Mouse (Mus musculus): ENCODE results near the gene R3hcc1l.

Gene R3hcc1l

DNA sequence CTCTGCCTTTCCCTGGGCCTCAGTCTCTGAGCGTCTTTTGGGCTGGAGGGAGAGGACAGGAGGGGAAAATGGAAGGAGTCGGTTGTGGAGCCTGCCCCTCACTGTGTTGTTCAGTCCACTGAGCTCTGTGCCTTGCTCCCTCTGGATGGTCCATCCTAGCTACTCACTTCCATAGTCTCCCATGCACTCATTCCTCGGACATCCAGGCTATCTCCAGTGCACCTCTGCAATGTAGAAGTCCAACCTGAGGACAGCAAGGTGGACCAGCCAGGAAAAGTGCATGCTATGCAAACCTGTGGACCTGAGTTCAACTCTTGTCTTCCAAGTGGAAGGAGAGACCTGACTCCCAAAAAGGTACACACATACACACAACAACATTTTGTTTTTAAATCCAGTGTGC, 82.0 kb downstream of the R3hcc1l start:
- no peak for DNase-seq (ENCODE audit: low spot score in 2 of 2)

DNA sequence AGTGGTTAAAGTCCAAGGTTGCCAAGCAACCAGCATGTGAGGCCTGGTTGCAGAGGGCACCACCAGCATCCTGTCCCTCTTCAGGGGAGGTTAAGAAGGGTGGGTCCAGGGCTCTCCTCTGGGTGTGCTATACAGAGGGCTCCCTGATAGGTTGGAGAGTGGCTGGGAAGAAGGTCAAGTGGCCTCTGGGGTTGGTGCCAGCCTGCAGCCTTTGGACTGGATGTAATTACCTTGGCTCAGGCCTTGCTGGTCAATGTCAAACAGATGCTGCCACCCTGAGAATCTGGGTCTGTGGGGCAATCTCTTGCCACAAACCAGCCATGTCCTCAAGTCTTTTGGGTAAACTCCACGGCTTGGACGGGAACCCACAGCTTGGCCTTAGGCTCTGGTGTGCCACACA, 82.9 kb downstream of the R3hcc1l start:
- DNase-seq (ENCODE audit: low spot score in 2 of 2): no peak

DNA sequence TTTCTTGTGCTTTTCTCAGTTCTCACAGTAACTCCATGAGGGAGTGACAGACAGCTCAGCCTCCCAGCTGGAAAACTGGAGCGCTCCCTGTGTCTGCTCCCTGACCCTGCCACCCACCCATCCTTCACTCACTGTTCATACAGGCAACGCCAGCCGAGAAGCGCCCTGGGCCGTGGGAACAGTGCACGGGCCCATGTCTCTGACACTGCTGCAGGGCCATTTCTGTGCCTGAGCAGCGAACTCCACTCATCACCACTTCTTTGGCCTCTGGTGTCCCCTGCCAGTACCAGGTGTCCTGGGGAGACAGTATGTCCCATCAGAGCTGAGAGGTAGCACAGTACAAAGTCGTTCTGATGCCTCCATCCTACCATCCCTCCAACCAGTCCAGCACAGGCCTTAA, 83.5 kb downstream of the R3hcc1l start:
- no peak for DNase-seq (ENCODE audit: low spot score in 2 of 2)

DNA sequence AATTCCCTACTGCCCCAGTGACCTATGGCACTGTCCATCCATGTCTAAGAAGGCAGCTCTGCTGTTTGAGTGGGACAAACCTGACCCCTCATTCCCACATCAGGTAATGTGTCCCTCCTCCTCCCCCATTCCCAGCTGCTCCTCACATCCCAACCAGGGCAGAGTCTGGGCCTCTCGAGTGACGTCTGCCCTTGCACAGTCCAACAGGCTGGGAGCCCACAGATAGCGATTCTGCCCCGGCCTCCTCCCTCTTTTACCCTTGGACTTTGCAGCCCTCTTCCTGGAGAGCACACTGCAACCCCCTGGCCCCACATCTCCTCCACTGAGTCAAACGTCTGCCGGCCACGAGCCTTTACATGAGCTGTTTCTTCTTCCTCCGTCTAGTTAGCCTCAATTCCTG, 84.0 kb downstream of the R3hcc1l start:
- no peak for DNase-seq (ENCODE audit: low spot score in 2 of 2)

DNA sequence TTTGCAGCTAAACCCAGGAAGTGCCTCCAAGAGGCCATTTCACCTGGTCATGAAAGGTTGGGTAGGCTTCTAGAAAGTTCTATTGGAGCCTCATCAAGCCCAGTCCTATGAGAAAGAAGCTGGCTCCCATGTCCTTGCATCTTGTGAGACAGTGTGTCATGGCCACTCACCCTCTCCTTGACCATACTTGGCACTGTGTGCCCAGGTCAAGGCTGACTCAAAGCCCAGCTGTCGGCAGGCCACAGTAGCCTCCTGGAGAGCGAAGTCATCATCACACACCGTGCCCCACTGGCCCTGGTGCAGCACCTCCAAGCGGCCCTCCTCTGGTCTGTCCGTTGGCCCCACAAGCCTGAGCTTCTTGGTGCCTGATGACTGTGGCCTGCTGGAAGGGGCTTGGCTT, 89.5 kb downstream of the R3hcc1l start:
- DNase-seq (ENCODE audit: low spot score in 2 of 2): no peak

DNA sequence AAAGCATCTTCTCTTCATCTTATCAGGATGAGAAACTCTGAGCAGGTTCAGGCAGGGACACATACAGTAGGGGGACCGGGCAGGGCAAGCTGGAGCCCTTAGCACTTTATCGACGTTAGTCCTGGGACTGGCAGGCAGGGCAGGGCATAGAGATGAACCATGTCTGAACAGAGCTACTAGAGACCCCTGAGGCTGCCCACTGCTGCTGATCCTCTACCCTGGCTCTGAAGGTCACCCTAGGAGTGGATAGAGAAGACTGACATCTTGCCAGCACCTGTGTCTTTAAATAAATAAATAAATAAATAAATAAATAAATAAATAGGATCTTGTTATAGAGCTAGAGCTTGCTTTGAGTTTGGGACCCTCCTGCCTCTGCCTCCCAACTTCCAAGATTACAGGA, 91.2 kb downstream of the R3hcc1l start:
- DNase-seq (ENCODE audit: low spot score in 2 of 2): no peak

DNA sequence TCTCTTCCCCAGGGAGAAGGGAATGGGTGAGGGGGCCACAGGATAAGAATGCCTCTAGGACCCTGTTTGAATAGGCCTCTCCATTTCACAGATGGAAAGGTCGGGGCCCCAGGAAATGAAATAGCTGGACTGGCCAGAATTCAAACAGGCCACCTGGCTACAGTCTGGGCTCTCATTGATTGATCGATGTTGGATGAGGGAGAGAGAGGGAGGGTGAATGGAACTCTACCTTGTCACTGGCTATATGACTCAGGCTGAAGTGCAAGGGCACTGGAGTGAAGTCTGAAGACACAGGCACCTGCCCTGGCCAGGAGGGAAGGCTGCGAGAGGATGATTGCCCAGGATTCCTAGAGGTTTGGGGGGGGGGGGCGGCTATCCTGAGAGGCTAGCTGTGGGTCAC, 93.2 kb downstream of the R3hcc1l start:
- no peak for DNase-seq (ENCODE audit: low spot score in 2 of 2)

DNA sequence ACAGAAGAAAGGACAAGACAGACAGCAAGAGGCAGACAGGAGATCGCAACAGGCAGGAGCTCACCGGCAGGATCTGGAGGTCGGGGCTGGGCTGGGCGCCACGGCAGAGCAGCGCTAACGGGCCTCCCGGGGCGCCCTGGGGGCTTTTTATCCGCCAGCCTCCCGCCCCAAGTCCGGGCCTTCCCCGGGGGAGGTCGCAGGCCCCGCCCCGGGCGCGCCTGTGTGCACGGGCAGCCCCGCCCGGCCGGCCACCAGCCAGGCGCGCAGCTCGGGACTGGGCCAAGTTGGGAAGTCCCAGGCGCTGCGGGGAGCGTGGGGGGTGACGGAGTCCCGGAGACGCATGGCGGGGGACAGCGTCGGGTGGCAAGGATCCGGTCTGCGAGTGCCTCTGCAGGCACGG, 94.1 kb downstream of the R3hcc1l start, which contains the start of gene Loxl4:
Gene Loxl4, minus strand, starts transcription at position 160 of the 400 bp plus-strand sequence.
- no peak for DNase-seq (ENCODE audit: low spot score in 2 of 2)

DNA sequence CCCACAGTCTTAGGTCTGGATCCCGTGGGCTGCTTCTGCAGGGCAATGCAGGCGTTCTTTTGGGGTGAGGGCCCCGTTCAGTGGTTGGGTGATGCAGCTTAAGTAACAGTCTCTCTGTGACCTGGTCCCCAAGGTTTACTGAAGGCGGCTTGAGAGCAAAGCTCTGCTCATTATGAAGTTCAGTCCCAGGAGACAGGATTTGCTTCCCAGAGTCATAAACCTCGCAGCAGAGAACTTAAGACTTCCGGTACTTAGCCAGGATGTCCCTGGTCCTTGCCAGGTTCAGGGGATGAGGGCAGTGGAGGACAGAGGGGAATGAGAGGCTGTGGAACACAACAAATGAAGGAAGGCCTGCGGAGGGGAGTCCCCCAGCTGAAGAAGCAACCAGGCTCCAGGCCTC, 94.6 kb downstream of the R3hcc1l start:
- DNase-seq (ENCODE audit: low spot score in 2 of 2): no peak

DNA sequence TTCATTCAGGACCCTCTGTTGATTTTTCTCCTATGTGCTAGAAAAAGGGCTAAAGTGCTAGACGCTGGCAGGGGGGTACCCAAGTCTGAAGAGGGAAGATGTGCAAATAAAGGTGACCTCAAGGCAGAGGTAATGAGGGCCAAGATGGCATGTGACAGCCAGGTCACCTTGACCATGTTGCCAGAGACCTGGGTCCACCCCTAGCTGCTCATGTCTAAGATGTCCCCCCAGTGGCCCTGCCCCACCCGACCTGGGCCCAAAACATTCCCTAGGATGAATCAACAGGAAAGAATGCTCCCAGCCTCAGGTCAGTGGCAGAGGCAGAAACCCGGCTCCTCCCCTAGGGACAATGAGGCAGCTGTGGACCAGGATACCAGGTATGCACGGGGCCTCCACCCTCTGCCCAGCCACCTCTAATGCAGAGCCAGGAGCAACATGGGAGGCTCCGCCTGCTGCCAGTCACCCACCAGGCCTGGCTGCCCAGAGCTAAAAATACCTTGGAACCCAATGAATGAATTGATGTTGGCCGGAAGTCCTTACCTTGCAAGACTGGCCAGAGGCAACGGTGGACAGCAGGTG, 95.2 kb downstream of the R3hcc1l start:
- no peak for DNase-seq (ENCODE audit: low spot score in 2 of 2)

DNA sequence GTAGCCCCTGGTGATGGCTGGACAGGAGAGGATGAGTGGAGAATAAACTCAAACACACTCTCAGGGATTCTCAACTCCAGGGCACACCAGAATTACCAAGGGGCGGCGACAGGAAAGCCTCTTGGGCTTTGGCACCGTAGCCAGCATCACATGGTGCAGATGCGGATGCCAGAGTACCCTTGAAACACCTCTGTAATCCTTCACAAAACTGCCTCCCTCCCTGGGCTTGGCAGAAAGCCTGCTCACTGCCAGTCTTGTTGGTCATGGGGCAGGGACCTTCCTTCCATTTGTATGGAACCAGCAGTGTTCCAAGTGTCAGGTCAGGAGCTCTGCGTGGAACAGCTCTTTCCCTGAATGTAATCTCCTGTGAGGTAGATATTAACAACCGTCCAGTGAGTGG, 109.5 kb downstream of the R3hcc1l start:
- no peak for DNase-seq (ENCODE audit: low spot score in 2 of 2)

DNA sequence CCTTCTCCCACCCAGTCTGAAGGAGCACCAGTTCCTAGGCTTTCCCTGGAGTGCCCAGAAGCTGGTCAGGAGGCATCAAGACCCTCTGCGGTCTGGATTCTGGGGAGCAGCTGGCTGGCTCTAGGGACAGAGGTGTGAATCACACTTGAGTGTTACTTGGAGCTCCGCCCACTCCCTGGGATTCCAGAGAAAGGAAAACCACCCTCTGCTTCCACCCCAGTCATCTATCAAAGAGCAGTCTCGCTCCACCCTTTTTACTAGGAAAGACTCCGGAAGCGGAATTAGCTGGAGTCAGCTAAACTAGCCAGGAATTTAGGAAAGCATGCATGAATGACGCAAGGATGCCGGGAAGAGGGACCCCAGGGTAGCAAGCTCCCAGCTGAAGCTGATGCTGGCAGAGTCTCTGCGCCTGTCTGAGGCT, 113.0 kb downstream of the R3hcc1l start:
- no peak for DNase-seq (ENCODE audit: low spot score in 2 of 2)

DNA sequence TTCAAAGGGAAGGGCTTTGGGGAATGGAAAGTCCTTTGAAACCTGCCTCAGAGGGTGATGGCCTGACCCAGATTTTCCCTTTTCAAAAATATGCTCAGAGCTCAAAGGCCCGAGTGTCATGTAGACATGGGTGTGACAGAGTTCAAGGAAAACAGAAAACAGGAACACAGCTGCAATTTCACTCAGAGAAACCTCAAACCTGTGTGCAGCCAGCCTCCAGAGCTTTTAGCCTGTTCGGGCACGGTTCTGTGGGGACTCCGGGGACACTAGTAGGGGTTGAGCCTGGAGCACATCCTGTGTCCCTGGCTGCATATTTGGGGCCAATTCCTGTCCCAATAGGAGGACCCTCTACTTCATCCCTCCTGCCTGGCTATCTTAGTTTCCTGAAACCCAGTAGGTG, 113.7 kb downstream of the R3hcc1l start:
- no peak for DNase-seq (ENCODE audit: low spot score in 2 of 2)

DNA sequence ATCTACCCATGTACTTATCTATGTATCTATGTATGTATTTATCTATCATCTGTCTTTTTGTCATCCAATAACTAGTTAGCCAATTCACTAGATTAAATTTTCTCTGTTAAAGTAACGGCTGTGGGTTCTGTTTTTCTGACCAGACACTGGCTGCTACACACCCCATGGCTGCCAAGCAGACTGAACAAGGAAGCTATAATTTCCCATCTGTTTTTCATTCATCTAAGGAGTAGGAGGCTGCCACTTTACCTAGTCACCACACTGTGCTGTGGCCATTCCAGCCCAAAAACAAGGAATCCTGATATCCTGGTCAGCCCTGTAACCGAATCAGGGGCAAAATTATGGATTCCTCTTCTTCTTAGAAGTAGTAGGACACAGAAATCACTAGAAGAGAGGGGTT, 115.1 kb downstream of the R3hcc1l start:
- no peak for DNase-seq (ENCODE audit: low spot score in 2 of 2)

DNA sequence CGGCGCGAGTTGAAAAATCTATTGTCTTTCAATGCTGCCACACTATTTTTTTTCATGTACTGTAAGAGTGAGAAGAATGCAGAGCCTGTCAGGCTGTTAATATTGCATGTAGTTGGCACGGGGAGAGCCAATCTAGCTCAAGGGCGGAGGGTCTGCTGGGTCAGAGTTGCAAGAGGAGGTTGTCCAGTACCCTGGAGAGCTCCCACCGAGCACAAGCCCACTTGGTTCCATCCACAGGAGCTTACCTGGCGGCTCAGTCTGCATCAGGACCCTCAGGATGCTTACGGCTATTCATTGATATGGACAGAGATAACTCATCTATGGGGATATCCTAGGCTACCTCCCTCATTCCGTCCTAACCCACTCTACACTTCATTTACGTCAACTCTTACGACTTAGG, 118.1 kb downstream of the R3hcc1l start:
- no peak for DNase-seq (ENCODE audit: low spot score in 2 of 2)

DNA sequence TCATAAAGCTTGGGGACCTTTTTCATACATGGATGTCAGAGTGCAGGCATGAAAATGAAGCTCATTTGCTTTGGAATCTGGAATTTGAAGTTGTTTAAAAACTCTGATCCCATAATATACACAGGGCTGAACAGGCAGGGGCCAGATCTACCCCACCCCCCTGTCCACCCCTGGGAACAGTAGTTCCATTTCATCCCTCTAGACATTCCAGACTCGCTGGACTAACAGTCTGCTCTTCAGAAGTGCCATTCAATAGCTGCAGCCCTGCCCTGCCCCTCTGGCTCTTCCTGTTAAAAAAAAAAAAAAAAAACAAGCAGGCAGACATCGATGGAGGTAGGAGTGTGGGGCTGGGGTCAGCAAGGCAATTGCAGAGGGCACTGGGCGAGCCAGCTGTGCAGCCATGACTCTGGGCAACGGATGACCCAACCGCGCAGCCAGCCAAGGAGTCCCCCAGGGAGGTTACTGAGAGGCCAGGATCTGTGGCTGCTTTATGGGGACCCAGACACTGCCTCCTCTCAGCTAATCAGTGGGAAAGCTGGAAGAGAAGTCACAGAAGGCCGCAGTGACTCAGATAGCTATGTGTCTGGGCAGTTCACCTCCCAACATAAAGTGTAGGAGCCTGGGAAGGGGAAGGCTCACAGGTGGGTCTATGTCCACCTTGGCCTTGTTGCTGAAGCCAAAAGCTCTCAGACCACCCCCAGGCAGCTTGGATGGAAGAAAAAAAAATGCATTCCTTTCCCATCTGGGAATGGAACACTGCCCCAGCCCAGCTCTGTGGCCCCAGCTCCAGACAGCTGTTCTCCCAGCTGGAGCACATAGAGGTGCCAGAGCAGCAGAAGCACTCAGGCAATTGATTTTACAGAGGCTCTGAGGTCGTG, 120.3 kb downstream of the R3hcc1l start:
- no peak for DNase-seq (ENCODE audit: low spot score in 2 of 2)

DNA sequence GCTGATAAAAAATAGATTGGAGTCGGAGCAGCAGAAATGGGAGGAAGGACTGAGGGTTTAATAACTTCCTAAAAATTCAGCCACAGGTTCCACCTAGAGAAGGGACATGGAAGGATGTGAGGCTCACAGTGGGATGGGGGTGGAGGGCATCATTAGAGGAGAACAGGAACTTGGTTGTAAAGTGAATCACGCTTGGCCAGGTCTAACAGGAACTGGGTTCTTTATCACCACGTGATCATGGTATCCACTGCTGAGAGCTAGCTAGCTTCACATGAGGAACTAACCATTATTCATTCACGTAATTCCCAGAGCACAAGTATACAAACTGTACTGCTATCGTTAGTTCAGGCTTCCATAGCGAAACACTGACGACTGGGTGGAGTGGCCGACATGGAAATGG, 121.0 kb downstream of the R3hcc1l start:
- no peak for DNase-seq (ENCODE audit: low spot score in 2 of 2)

DNA sequence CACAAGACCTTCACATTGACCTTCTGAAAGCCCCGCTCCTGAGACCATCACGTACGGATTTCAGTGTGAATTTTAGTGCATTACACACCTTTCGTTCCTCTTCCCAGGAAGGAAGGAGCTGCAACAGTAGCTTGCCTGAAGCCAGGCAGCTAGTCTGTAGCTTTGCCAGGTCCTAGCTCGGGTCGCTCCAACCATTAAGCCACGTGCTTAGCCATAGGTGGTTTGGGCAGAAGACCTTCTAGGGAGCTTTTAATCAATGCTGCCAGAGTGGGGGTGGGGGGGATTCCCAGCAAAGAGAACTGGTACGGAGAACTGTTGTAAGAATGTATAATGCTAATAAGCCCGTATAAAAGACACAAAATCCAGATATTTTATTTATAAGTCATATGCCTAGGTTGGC, 121.7 kb downstream of the R3hcc1l start:
- DNase-seq (ENCODE audit: low spot score in 2 of 2): no peak

All from natural killer cell, adult 2 months (primary cell).